Mouse (Mus musculus): ENCODE measurements around the gene Eif4e1b. TPM values are rescaled to one million over a fixed set of nuclear protein-coding genes. Genes with fewer than 3 reads are reported as not detected.

Eif4e1b gene
- polyA plus RNA-seq (2017; shearing (Covaris generic)): not detected

DNA sequence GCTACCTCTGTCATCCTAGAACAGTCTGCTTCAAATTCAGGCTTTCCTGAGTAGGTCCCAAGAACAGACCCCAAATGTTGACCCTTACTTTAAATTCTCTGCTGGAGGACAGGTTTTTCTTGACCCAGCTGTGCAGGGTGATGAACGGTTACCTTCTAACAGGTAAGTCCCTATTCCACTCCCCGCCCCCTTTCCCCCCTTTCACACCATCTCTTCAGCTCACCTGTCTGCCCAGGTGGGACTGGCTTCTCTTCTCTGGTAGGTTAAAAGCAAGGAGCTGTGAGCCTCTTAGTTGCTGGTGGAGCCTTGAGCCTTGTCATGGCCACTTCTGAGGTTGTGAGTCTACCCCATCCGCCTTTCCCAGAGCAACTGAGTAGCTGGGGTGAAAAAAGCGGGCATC lies at the start of gene Eif4e1b:
Gene Eif4e1b, plus strand, starts transcription at position 301 of the 400 bp plus-strand sequence.

GRCm38 (mm10) chr13:54749864-54750411 lies 33.9 kb upstream of the Eif4e1b start, which contains the start of gene Gprin1:
Gene Gprin1, minus strand, starts transcription at chr13:54749874.

GRCm38 (mm10) chr13:54766192-54766768 lies 17.5 kb upstream of the Eif4e1b start, which contains the start of gene Sncb:
Gene Sncb, minus strand, starts transcription at chr13:54766595.

DNA sequence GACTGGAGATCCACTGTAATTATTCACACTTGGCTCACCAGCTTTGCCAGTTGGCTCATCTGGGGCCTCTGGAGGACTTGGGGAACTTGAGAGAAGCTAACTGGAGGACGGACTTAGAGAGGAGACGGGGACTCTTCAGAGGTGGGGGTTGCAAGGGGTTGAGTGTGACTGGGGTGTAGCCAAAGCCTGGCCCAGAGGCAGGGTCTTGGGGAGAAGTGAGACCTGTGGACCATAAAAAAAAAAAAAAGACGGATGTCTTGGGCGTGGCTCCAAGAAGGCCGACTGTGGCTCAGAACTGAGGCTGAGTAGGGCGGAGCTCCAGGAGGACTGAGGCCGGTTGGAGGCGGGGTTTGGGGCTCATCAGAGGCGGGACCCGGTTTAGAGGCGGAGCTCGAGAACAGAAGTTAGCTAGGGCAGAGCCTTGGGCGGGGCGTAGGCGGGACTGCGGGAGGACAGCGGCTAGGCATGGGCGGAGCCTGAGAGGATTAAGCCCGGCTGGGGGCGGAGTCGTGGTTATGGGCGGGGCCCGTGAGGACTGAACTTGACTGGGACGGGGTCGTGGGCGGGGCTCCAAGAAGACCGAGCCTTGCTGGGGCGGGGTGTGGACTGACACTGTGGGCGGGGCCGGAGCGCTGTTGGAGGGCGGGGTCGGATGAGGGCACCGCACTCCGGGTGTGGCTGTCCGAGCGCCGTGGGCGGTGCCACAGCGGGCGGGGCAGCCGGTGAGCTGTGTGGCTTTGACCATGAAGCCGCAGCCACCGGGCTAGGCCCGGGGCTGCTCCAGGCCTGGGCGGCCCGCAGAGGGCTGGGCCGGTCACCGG lies 5.2 kb downstream of the Eif4e1b start, which contains the start of gene Tspan17:
Gene Tspan17, plus strand, starts transcription at position 638 of the 821 bp plus-strand sequence.

Other genes with a start within 250 kb of the Eif4e1b start
- 62.8 TPM for gene 4833439L19Rik, start 218.6 kb upstream of the Eif4e1b start, polyA plus RNA-seq (2017; shearing (Covaris generic))
- gene Arl10, start 209.0 kb upstream of the Eif4e1b start, polyA plus RNA-seq (2017; shearing (Covaris generic)): 3.0 TPM
- 18.4 TPM for gene Nop16, start 193.9 kb upstream of the Eif4e1b start, polyA plus RNA-seq (2017; shearing (Covaris generic))
- gene Higd2a, start 193.8 kb upstream of the Eif4e1b start, polyA plus RNA-seq (2017; shearing (Covaris generic)): 145 TPM
- 69.1 TPM for gene Cltb, start 172.7 kb upstream of the Eif4e1b start, polyA plus RNA-seq (2017; shearing (Covaris generic))
- gene Faf2, start 162.2 kb upstream of the Eif4e1b start, polyA plus RNA-seq (2017; shearing (Covaris generic)): 55.4 TPM
- 101 TPM for gene Rnf44, start 90.1 kb upstream of the Eif4e1b start, polyA plus RNA-seq (2017; shearing (Covaris generic))
- gene Cdhr2, start 82.5 kb upstream of the Eif4e1b start, polyA plus RNA-seq (2017; shearing (Covaris generic)): not detected
- not detected for gene Gprin1, start 34.1 kb upstream of the Eif4e1b start, polyA plus RNA-seq (2017; shearing (Covaris generic))
- not detected for gene Sncb, start 17.4 kb upstream of the Eif4e1b start, polyA plus RNA-seq (2017; shearing (Covaris generic))
- gene Tspan17, start 5.4 kb downstream of the Eif4e1b start, polyA plus RNA-seq (2017; shearing (Covaris generic)): 3.9 TPM
- 11.4 TPM for gene Unc5a, start 165.4 kb downstream of the Eif4e1b start, polyA plus RNA-seq (2017; shearing (Covaris generic))
- 0.17 TPM for gene Hk3, start 237.4 kb downstream of the Eif4e1b start, polyA plus RNA-seq (2017; shearing (Covaris generic))

Measured in effector memory CD4-positive, alpha-beta T cell, adult 5 months (primary cell).